Mouse (Mus musculus) C2C12 (cell line): Measurements from ENCODE around the gene AI854703. TPM values are rescaled to one million over a fixed set of nuclear protein-coding genes. Genes with fewer than 3 reads are reported as not detected.

Experiments used
- H3K27me3 ChIP-seq: one replicate; pipeline ENCODE4 v1.6.1; 2011; ENCODE audit not compliant: control insufficient read depth, insufficient read depth, insufficient read length
- H3K36me3 ChIP-seq: one replicate; pipeline ENCODE4 v1.6.1; 2011; ENCODE audit not compliant: control insufficient read depth, insufficient read depth
- H3K4me3 ChIP-seq: one replicate; pipeline ENCODE4 v1.5.1; 2011; ENCODE audit warnings: mild to moderate bottlenecking, control low read depth; ENCODE audit not compliant: poor library complexity, insufficient read depth, severe bottlenecking
- H3K79me2 ChIP-seq: one replicate; pipeline ENCODE4 v1.6.1; 2011; ENCODE audit not compliant: control insufficient read depth, insufficient read depth
- H3K79me3 ChIP-seq: one replicate; pipeline ENCODE4 v1.6.1; 2011; ENCODE audit warnings: low read depth, control low read depth
- H3ac ChIP-seq: one replicate; pipeline ENCODE3; 2011; ENCODE audit warnings: low read depth; ENCODE audit not compliant: control insufficient read depth, insufficient read length
- CEBPB ChIP-seq: IDR thresholded peaks from one replicate; pipeline ENCODE4 v1.6.1; 2011; ENCODE audit warnings: low read depth, mild to moderate bottlenecking, control low read depth, moderate library complexity
- CTCF ChIP-seq: IDR thresholded peaks from one replicate; pipeline ENCODE4 v1.5.1; 2011; ENCODE audit not compliant: control insufficient read depth, insufficient read depth, insufficient read length
- FOSL1 ChIP-seq: IDR thresholded peaks from one replicate; pipeline ENCODE4 v1.8.0; 2011; ENCODE audit warnings: mild to moderate bottlenecking, low read length; ENCODE audit not compliant: poor library complexity, insufficient read depth, severe bottlenecking
- MAX ChIP-seq: IDR thresholded peaks from one replicate; pipeline ENCODE4 v1.6.1; 2011; ENCODE audit warnings: mild to moderate bottlenecking, control low read depth
- MYOD1 ChIP-seq: IDR thresholded peaks from one replicate; pipeline ENCODE4 v1.6.1; 2011; ENCODE audit warnings: low read depth; ENCODE audit not compliant: control insufficient read depth, insufficient read length
- MYOG ChIP-seq: IDR thresholded peaks from one replicate; pipeline ENCODE4 v1.6.1; 2011; ENCODE audit not compliant: control insufficient read depth, insufficient read length; ENCODE audit errors: extremely low read depth
- USF1 ChIP-seq: IDR thresholded peaks from one replicate; pipeline ENCODE4 v1.6.1; 2011; ENCODE audit warnings: low read depth, mild to moderate bottlenecking, control low read depth, moderate library complexity
- polyA plus RNA-seq: library from polyadenylated mRNA; unstranded; fragments of >200 nt; fragmentation: generic; extraction: Trizol; gene quantifications from one replicate; pipeline ENCODE4 v1.2.1, GENCODE M21; 2012; ENCODE audit warnings: missing spikeins

Gene AI854703
- polyA plus RNA-seq, 1 experiment, result 0.01 TPM

DNA sequence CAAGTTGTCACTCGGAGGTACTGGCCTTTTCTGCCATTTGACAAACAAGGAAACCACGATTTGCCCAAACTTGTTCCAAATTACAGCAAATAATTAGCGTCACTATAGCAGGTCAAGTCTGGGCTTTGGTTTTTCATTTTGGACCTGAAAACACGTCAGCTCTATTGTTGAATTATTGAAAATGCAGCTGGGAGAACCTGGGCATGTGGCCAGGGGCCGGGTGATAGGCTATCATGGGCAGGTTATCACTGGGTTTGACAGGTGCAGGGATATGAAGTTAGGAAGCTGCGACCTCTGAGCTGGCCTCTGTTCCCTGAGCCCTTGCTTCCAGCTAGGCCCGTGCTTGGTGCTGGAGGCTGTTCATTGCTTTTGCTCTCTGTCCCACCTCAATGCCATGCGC is 4.3 kb downstream of the AI854703 start:
- no peaks in the 10 kb centered on the region for H3K36me3 ChIP-seq
- H3K4me3 ChIP-seq, result no peak overlapping the region
- no peaks in the 10 kb centered on the region for H3K79me3 ChIP-seq
- no peaks in the 10 kb centered on the region for H3K79me2 ChIP-seq
- H3ac ChIP-seq, result no peak overlapping the region
- H3K27me3 ChIP-seq, result peaks cover 19% of the 10 kb centered on the region
- TF ChIP-seq CTCF (no peak), MYOG (no peak), USF1 (no peak), CEBPB (no peak), MAX (no peak), FOSL1 (no peak), MYOD1 (no peak)

DNA sequence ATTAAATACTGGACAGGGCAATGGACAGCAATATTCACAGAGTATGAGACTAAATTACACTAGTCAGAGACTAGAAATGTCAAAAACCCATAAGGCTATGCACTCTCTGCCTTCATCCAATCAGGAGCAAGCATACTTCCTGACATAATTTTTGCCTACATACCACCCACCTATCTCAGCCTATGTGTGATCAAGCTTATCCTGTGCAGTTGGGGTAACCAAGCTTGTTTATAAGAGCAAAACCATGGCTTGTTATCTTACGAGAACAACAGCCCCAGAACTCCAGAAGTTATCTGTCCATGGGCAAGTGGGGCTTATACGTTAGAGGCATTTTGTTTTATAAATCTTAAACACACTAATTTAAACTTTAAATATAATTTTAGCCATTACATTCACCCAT is 8.5 kb downstream of the AI854703 start:
- Histone ChIP-seq H3K79me2 (no peaks in the 10 kb centered on the region), H3ac (no peak overlapping the region), H3K79me3 (no peaks in the 10 kb centered on the region), H3K27me3 (peaks cover 5% of the 10 kb centered on the region), H3K4me3 (no peak overlapping the region), H3K36me3 (no peaks in the 10 kb centered on the region)
- TF ChIP-seq CTCF (no peak), FOSL1 (no peak), MYOD1 (no peak), USF1 (no peak), MYOG (no peak), CEBPB (no peak), MAX (no peak)

DNA sequence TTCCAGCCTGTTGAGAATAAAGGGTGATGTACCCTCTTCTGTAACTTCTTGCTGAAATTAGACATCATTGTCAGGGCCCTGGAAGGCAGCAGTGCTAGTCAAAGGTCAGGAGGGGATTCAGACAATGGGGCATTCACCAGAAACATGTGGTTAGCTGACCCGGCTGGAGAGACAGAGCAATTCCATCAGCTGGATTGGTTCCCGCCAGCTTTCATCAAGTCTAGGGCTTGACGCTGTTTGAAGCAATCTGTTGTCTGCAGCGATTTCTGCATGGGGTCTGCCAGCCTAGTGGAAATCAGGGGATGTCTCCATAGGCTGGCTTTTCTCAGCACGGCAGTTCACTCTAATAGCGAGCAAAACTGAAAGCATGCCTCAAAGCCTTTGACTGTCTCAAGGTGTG is 10.0 kb downstream of the AI854703 start:
- TF ChIP-seq MYOG (no peak), MAX (no peak), USF1 (no peak), MYOD1 (no peak), CEBPB (no peak), FOSL1 (no peak), CTCF (no peak)
- no peaks in the 10 kb centered on the region for H3K79me2 ChIP-seq

DNA sequence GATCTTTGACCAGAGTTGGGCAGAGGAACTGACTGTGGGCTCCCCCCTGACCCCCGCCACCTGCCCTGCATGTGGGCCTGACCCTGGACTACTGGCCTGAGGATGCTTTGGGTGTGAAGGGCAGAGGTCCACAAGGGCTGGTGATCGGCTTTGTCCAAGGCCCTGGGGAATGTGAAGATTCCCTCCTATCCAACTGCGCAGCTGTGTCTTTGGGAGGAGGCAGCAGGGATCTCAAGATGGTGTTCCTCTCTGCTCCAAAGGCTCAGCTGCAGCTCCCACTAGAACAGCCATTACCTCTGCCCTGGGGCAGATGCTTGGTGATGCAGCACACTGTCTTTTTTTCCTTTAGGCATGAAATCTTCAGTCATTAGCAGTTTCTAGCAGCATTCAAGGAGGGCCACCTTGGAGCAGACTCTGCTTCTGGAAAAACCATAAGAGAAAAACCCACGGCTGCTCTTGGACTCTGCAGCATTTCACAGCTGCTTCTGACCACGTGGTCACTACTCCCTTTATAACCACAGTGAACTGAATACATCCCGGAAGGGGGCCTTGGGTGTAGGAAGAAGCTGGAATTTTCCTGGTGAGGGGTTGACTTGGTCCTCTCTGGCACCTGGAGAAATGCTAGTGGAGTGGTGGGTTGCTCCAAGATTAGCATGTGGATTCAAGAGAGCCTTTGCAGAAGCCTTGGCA is 11.4 kb downstream of the AI854703 start:
- H3ac ChIP-seq, result no peak overlapping the region
- no peaks in the 10 kb centered on the region for H3K79me2 ChIP-seq
- H3K79me3 ChIP-seq, result peaks cover 1% of the 10 kb centered on the region
- H3K4me3 ChIP-seq, result no peak overlapping the region
- H3K27me3 ChIP-seq, result peaks cover 4% of the 10 kb centered on the region
- H3K36me3 ChIP-seq, result no peaks in the 10 kb centered on the region
- TF ChIP-seq FOSL1 (no peak), CEBPB (no peak), MAX (no peak), MYOG (no peak), MYOD1 (no peak), CTCF (no peak), USF1 (no peak)

More for the DNA sequence above, 10.0 kb downstream of the AI854703 start:
- Histone ChIP-seq H3K36me3 (no peaks in the 10 kb centered on the region), H3K4me3 (no peak overlapping the region), H3K79me3 (no peaks in the 10 kb centered on the region), H3K27me3 (peaks cover 3% of the 10 kb centered on the region), H3ac (no peak overlapping the region)

GRCm38 (mm10) chr6:48638553-48638952 is 12.0 kb downstream of the AI854703 start:
- H3ac ChIP-seq, result no peak overlapping the region
- peaks cover 4% of the 10 kb centered on the region for H3K27me3 ChIP-seq
- H3K36me3 ChIP-seq, result no peaks in the 10 kb centered on the region
- TF ChIP-seq MAX, result no peak
- no peak for TF ChIP-seq MYOD1
- no peak for TF ChIP-seq CTCF
- no peak for TF ChIP-seq MYOG
- no peak for TF ChIP-seq USF1
- no peak for TF ChIP-seq FOSL1
- no peak for TF ChIP-seq CEBPB
- peaks cover 1% of the 10 kb centered on the region for H3K79me3 ChIP-seq
- H3K4me3 ChIP-seq, result no peak overlapping the region
- H3K79me2 ChIP-seq, result no peaks in the 10 kb centered on the region

DNA sequence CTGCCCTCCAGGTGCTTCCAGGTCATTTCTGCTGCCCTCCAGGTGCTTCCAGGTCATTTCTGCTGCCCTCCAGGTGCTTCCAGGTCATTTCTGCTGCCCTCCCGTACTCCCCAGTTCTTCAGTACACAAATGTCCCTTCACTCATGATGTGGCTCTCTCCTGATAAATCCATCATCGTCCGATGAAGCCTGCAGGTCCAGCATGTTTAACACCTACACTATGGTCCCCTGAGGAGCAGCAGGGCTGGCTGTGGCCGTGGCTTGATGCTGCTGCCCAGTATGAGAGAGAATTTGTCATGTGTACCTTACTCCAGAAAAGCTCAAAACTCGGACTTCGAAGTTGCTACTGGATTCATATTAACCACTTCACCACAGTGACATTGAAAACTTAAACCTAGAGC is 14.8 kb downstream of the AI854703 start:
- Histone ChIP-seq H3ac (no peak overlapping the region), H3K79me3 (peaks cover 1% of the 10 kb centered on the region), H3K79me2 (no peaks in the 10 kb centered on the region), H3K36me3 (no peaks in the 10 kb centered on the region), H3K27me3 (peaks cover 7% of the 10 kb centered on the region), H3K4me3 (no peak overlapping the region)
- no peak for TF ChIP-seq CTCF
- TF ChIP-seq USF1, result no peak
- TF ChIP-seq MYOG, result no peak
- no peak for TF ChIP-seq CEBPB
- TF ChIP-seq MAX, result no peak
- TF ChIP-seq MYOD1, result no peak
- no peak for TF ChIP-seq FOSL1
